Mouse (Mus musculus): ENCODE results near the gene Coq10a.

- TF ChIP-seq ZC3H11A (IDR thresholded peaks at IDR 0.05; ENCODE audit: borderline replicate concordance, low read depth, low read length) (no peak), HCFC1 (IDR thresholded peaks at IDR 0.05; ENCODE audit: borderline replicate concordance, insufficient read depth, low read length) (no peak), ZNF384 (IDR thresholded peaks at IDR 0.05; ENCODE audit: low read depth, low read length) (no peak), CHD2 (IDR thresholded peaks at IDR 0.05; ENCODE audit: low read depth, low read length) (no peak)
These were observed 9.6 kb downstream of the Coq10a start for GRCm38 (mm10) chr10:128359226-128359625.
